Mouse (Mus musculus): ENCODE measurements around the gene Hook2.

GRCm38 (mm10) chr8:84943699-84944098 is 46.7 kb upstream of the Hook2 start:
- no peak for TF ChIP-seq CTCF (conservative IDR thresholded peaks at IDR 0.05 in 1 of 2, IDR thresholded peaks at IDR 0.05 in 1 of 2; ENCODE audit: low read depth in 2 of 2, low read length in 2 of 2)
- TF ChIP-seq UBTF (IDR thresholded peaks at IDR 0.05; ENCODE audit: low read depth, low read length): no peak
- no peak for TF ChIP-seq CHD2 (IDR thresholded peaks at IDR 0.05; ENCODE audit: low read length)
- TF ChIP-seq MXI1 (IDR thresholded peaks at IDR 0.05; ENCODE audit: low read depth, low read length): no peak
